Mouse (Mus musculus) kidney, adult 2 months (tissue): ENCODE data around the gene Wars2. TPM values are rescaled to one million over a fixed set of nuclear protein-coding genes. Genes with fewer than 3 reads are reported as not detected.

Experiments used
- DNase-seq: peaks from one replicate; pipeline ENCODE4 v3.0.0; 2021
- H3K27ac ChIP-seq: fragments of 200-500 bp; 2 replicates; pipeline ENCODE4 v1.5.1; 2012; ENCODE audit warnings: low read depth, low read length, control low read depth, inconsistent platforms; ENCODE audit not compliant: insufficient read depth
- H3K27me3 ChIP-seq: fragments of 200-500 bp; replicated peaks from 2 replicates; pipeline ENCODE4 v1.6.1; 2012; ENCODE audit warnings: mild to moderate bottlenecking, moderate library complexity, low read length, inconsistent platforms; ENCODE audit not compliant: control insufficient read depth, insufficient read depth
- H3K36me3 ChIP-seq: fragments of 200-500 bp; 2 replicates; pipeline ENCODE4 v1.6.1; 2012; ENCODE audit warnings: mild to moderate bottlenecking, moderate library complexity, low read length, inconsistent platforms; ENCODE audit not compliant: control insufficient read depth, insufficient read depth
- H3K4me1 ChIP-seq: fragments of 200-500 bp; 2 replicates; pipeline ENCODE4 v1.6.1; 2011; ENCODE audit warnings: low read length; ENCODE audit not compliant: control insufficient read depth, insufficient read depth
- H3K4me3 ChIP-seq: fragments of 200-500 bp; 2 replicates; pipeline ENCODE4 v1.5.1; 2011; ENCODE audit warnings: mild to moderate bottlenecking, low read depth, low read length, control low read depth; ENCODE audit not compliant: insufficient read depth
- CTCF ChIP-seq: fragments of 200-500 bp; conservative IDR thresholded peaks from 2 replicates; pipeline ENCODE4 v1.5.1; 2011; ENCODE audit warnings: low read depth, mild to moderate bottlenecking, control low read depth, low read length, moderate library complexity, mixed read lengths; ENCODE audit not compliant: insufficient read depth, insufficient read length
- POLR2A ChIP-seq: fragments of 200-500 bp; IDR thresholded peaks from one replicate; pipeline ENCODE4 v1.6.1; 2011; ENCODE audit warnings: low read depth, low read length, control low read depth
- WGBS: fragments of 180-500 bp; shearing (Covaris S2); methylation state at CpG from one replicate; pipeline ENCODE4 v1.1.7; 2018; 5-methylcytosine and 5-hydroxymethylcytosine counted together
- polyA plus RNA-seq: library from polyadenylated mRNA; depleted of rRNA; stranded (reverse); fragments of >200 nt; gene quantifications from 2 replicates; pipeline ENCODE4 v1.2.3, GENCODE M21; 2012

Wars2 gene
- polyA plus RNA-seq, 1 experiment, result 8.4 TPM

DNA sequence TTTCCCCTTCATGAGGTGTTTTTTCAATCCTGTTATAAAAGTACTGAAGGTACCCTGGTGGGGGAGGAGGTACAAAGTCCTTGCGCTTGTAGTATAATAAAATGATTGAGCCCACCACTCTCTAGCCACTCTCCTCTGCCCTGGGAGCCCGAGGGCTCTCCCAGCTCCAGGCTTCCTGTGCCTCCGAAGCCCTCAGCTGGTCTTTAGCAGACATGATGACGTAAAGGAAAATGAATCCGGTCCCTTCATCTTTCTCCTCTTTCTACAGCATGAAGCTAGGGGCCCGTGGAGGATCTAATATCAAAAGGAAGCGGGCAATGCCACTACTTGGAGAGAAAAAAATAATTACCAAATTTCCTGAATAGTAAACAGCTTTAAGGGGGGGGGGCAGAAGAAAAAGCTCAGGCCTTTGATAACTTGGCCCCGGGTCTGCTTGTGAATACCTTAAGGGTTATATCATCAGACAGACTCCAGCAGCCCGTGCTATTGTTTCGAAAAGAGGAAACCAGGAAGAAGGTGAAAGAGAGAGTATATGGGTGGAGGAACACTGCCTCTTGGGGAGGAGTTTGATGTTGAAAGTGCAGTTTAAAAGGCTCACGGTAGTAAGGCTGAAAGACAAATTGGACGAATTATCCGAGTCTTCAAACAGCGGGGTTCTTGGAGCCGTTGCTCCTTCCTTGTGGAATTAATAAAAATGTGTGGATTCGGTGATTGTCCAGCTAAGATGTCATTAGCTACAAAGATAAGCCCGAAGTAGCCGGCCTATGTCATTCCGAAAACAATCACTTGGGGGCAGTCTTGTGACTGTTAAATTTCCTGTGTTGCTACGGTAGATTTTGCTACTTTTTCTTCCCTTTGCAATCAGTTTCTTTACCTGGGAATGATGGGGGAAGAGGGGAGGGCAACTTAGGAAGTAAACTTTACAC lies 92.8 kb downstream of the Wars2 start:
- H3K4me1 ChIP-seq, result no peaks in the 10 kb centered on the region
- H3K27me3 ChIP-seq, result peaks cover 4% of the 10 kb centered on the region; the same call in 1 of the 2 replicates
- H3K27ac ChIP-seq, result no peak overlapping the region
- peak; percentile 49 for DNase-seq
- H3K4me3 ChIP-seq, result no peak overlapping the region
- 5% methylated on average over 20 of the region's 20 CpGs for WGBS
- H3K36me3 ChIP-seq, result no peaks in the 10 kb centered on the region
- TF ChIP-seq POLR2A (no peak), CTCF (0 out of 2 replicates have a peak, but pooled peaks have one; percentile 5)

DNA sequence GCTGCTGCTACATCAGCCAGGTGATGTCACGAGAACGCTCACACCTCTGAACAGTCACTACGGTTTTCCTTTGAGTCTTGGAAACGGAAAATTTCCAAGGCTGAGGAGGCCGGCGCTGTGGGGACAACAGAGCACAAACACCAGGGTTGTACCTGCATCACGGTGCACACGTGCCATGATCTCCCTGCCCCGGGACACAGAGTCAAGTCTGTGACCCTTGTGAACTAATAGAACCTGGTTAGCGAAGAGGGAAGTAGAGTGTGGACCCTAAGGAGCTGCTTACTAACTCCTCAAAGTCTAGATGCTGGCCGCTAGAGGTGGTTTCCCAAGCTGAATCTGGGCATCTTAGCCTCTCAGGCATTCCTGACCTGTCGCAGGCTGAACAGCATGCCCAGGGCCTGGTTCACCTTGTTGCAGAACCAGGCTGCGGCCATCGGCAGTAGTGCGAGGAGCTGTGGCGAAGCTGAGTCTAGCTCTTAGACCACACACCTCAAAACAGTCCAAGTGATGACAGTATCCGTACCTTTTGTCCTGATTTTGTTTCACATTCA lies 93.5 kb downstream of the Wars2 start:
- no peak for DNase-seq
- TF ChIP-seq POLR2A, result no peak
- no peak for TF ChIP-seq CTCF
- no peak overlapping the region for H3K27ac ChIP-seq
- peaks cover 5% of the 10 kb centered on the region; the same call in 1 of the 2 replicates for H3K27me3 ChIP-seq
- 10% methylated on average over 17 of the region's 17 CpGs for WGBS
- no peaks in the 10 kb centered on the region for H3K4me1 ChIP-seq
- no peak overlapping the region for H3K4me3 ChIP-seq
- H3K36me3 ChIP-seq, result no peaks in the 10 kb centered on the region

DNA sequence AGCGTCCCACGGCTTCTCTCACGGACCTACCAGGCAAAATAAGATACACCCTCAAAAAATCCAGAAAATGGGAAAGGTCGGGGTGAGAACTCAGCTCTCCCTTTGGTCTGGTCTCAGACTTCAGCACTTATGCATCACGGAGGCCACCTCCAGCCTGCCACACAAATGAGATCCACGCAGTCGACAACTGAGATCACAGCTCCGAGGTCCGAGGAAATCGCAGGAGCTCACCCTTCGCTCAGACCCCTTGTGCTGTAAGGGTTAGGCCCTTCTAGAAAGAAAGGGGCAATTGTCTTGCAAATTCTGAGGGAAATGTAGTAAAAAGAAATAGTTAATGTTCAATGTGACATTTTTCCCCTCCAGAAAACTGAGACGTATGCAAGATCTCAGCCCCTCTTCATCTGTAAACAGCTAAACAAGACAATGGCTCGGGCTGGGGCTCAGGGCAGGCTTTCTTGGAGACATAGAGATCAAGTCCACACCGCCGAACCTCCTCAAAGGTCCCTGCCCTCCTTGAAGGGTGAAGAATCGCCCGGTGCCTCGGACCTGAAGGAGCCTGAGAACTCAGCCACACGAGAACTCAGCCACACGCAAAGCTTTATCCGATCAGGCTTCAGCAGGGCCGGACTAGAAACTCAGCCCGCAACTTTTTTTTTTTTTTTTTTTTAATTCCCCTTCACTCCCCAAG lies 94.4 kb downstream of the Wars2 start:
- TF ChIP-seq CTCF (no peak), POLR2A (no peak)

DNA sequence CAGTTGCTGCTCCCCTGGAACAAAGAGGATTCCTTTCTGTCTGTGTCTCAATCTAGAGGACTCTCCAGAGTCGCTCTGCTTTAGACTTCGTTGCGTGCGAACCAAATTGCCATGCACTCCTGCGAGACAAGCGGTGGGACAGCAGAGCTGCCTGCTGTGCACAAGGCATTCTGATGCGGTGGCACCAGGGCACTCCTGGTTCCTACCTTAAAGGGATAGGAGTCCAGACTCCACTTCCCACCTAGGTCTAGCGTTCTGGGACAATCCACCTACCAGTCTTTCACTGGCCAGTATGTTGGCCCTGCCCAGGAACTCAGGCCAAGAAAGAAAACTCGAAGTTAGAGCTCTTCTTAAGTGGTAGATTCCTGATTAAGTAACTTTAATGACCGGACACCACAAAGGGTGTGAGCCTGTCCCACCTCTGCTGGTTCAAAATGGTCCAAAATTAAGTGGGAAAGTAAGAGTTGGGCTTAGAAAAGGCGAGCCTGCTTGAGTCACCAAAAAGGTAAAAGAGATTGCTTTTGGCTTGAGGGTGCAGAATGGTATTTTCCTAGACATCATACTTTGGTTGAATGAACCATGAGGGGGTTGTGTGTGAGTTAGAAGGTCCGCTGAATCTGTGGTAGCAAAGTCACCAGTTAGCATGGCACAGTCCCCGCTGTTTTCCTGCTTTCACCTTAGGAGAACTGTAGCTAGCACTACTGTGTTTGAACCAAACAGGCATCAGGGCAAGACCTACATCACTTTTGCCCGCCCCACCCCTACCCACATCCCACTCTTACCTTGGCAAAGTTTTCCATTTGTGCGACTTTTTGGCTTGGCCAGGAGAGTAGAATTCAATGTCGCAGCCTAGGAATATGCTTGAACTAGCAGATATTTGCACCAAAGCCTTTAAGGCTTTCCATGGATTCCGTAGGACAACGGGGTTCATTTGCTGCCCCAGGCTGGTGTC lies 95.2 kb downstream of the Wars2 start:
- no peak overlapping the region for H3K4me3 ChIP-seq
- H3K27me3 ChIP-seq, result peaks cover 8% of the 10 kb centered on the region
- WGBS, result 12% methylated on average over 18 of the region's 18 CpGs
- no peak for DNase-seq
- no peak overlapping the region for H3K27ac ChIP-seq
- TF ChIP-seq POLR2A, result no peak
- no peaks in the 10 kb centered on the region for H3K36me3 ChIP-seq
- H3K4me1 ChIP-seq, result peaks cover 5% of the 10 kb centered on the region; the same call in 1 of the 2 replicates

More for the DNA sequence above, 94.4 kb downstream of the Wars2 start:
- DNase-seq, result no peak
- Histone ChIP-seq H3K27ac (no peak overlapping the region), H3K4me1 (no peaks in the 10 kb centered on the region), H3K36me3 (no peaks in the 10 kb centered on the region), H3K4me3 (no peak overlapping the region), H3K27me3 (peaks cover 5% of the 10 kb centered on the region; the same call in 1 of the 2 replicates)
- 12% methylated on average over 23 of the region's 23 CpGs for WGBS

DNA sequence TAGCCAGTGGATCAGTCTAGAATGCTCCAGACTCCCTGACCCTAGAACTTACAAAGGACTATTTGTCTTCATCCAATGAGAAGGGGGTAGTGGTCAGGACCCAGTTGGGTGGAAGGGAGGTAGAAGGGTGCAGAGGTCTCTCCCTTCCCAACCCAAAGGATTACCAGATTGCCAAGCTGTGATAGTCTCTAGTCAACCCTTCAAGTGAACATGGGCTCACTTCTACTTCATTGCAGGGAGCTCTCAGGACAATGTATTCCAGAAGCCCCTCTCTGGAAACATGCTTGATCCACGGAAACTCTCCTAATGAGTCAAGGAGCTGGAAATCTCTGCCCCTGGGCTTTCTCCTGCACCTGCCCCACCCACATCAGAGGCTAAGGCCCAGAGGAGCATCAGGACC lies 97.8 kb downstream of the Wars2 start:
- peaks cover 9% of the 10 kb centered on the region for H3K27me3 ChIP-seq

DNA sequence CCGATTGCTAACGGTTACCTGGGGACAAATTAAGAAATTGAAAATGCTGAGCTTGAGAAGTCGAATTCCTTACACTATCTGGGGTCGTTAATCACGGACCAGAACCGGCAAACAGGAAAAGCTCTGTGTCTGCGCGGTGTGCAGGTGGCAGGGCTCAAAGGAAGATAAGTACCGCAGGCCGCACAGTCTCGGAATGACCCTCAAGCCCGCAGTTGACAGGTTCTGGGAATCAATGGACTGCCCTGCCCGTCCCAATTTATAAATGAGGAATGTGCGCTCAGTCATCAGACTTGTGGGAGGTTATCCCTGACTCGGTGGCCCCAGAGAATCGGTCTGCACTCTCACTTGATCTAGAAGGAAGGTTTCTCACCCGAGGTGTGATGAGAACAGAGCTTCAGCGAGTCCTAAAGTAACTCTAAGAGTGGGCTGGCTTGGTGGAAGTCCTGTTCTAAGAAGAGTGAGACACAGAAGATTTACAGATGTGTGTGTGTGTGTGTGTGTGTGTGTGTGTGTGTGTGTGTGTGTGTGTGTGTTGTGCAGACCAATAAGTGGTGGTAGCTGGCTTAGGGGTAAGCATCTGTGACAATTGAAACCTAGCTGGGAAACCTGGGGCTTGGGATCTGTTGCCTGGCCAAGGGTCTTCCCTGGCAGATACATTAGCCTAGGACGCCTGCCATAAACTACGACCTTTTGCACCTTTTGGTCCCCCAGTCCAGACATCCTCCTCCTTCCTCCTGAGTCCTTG lies 98.6 kb downstream of the Wars2 start:
- Histone ChIP-seq H3K4me3 (no peak overlapping the region), H3K36me3 (no peaks in the 10 kb centered on the region), H3K27me3 (peaks cover 11% of the 10 kb centered on the region), H3K4me1 (peaks cover 9% of the 10 kb centered on the region; the same call in 1 of the 2 replicates), H3K27ac (no peak overlapping the region)
- no peak for TF ChIP-seq POLR2A
- TF ChIP-seq CTCF, result no peak
- WGBS, result 16% methylated on average over 20 of the region's 20 CpGs
- no peak for DNase-seq

More for the DNA sequence above, 97.8 kb downstream of the Wars2 start:
- WGBS, result 37% methylated on average over 1 of the region's 1 CpGs
- DNase-seq, result no peak
- no peak for TF ChIP-seq POLR2A
- no peak for TF ChIP-seq CTCF
- H3K27ac ChIP-seq, result no peak overlapping the region
- no peak overlapping the region for H3K4me3 ChIP-seq
- H3K36me3 ChIP-seq, result no peaks in the 10 kb centered on the region
- H3K4me1 ChIP-seq, result peaks cover 9% of the 10 kb centered on the region; the same call in 1 of the 2 replicates
